Mouse (Mus musculus) NIH3T3 (cell line): ENCODE measurements around the gene Zc3h18.

Experiments
- DNase-seq: peaks from one replicate; pipeline ENCODE4 v3.0.0-alpha.2; 2012; ENCODE audit warnings: low read depth

Zc3h18 gene

DNA sequence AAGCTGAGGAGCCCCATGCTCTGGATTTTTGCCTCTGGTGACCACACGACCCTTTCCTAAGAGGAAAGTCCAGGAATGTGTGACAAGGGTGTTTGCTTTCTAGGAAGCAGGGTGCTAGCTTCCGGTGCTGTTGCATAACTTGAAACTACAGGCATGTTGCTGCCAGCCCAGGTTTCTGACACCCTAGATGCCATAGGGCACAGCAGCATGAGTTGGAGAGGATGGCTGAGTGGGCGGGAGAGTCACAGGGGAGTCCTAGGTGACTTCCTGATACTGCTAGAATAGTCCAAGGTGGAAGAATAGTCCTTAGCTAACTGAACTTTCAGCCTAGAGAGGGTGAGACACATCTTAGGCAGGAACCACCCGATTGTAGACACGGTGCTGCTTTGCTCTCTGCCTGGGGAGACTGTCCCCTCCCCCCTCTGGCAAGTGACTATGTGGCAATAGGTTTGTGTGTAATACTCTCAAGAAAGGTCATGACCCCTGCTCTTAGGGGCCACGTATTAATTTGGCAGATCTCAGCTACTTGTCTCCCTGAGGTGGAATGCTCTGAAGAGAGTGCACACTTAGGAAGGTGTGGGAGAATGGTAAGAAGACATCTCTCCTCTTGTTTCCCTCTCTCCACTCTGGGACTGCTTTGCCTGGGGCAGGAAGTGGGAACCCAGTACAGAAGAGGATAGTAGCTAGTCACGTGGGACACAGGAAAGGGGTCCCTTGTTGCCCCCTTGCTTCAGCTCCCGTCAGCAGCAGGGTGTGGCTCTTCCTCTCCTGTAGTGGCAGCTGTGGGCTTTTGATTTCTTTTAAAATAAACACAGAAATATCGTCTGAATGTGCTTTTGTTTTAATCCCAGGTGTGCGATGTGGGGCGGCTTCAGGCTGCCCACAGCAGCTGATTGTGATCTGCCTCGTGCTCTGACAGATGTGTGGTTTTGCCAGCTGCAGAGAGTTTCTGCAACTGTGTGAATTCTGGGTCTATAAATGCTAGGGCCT, 87.5 kb downstream of the Zc3h18 start:
- peak; percentile 17 for DNase-seq

DNA sequence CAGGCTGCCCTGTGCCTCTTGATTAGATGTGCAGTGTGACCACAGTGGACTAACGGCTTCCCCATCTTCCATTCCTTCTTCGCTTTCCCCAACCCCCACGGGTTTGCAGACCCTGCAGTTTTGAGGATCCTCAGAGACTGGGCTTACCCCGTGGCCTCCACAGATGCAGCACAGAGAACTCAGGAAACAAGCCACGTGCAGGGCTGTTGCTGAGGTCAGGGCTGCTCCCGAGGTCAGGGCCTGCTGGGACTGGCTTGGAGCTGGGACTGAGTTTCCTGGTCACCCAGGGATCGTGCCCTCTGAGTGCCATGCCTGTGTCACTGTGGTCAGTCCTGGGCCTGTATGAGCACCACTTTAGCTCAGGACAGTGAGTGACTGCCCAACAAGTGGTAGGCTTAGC, 88.6 kb downstream of the Zc3h18 start:
- DNase-seq = no peak
